Mouse (Mus musculus): ENCODE results near the gene Ndufa3. TPM values are rescaled to one million over a fixed set of nuclear protein-coding genes. Genes with fewer than 3 reads are reported as not detected.
"Not testable (repeated sequence)": the region's sequence is repeated elsewhere in the genome, so short reads cannot be mapped to it uniquely, and the experiment has no call there.

Gene Ndufa3
- 249 and 272 TPM in 2 replicates for polyA plus RNA-seq (2015; fragmentation: Nextera tagmentation; extraction: Ambion mirVana)

DNA sequence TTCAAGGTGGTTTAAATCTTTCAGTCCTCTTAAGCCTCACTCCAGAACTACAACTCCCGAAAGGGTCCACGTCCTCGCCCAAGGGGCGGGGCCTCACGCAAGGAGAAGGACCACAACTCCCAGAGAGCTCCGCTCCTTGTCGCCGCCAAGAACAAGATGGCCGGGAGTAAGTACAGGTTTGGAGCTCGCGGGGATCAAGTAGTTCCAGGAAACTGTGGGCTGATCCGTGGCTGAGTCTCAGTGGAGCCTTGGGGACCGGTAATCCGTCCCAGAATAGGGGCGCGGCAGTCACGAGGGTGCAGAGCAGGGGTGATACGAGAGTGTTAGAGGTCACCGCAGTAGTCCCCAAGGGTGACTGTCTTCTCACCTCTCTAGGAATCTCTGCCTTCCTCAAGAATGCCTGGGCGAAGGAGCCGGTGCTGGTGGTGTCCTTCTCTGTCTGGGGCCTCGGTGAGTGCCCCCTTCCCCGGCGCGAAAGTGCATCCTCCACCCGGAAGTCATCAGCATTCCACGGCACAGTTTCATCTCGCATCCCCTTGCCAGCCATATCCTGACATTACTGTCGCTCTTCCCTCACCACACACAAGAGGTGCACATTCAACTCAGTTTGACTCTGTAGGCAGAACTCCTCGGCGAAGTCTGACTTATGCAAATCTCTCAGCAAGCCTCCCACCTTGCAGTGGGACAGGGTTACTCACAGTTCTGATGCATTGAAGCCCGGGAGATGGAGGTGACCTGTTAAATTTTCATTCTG, at the start of gene Ndufa3:
Gene Ndufa3 (plus strand): TSS at position 132 of the 754 bp plus-strand sequence.
- ATAC-seq (ENCODE audit: low read depth) = peak; percentile 96
- peak within 1 kb of the TSS; percentile 76 for H3K4me2 ChIP-seq (ENCODE audit: low read depth, low read length)
- no peaks in the 10 kb centered on the region for H3K27me3 ChIP-seq (ENCODE audit: control insufficient read depth, insufficient read depth, low read depth, low read length)
- H3K4me1 ChIP-seq (ENCODE audit: control insufficient read depth, low read depth, low read length) = peaks cover 15% of the 10 kb centered on the region
- WGBS (ENCODE audit: insufficient replicate concordance) = under 1% methylated on average over 32 of the region's 32 CpGs
- peak within 1 kb of the TSS; percentile 85 for H3K4me3 ChIP-seq (ENCODE audit: low read depth, low read length)
- H3K9ac ChIP-seq (ENCODE audit: low read depth, low read length) = peak within 1 kb of the TSS; percentile 88
- peak within 1 kb of the TSS; percentile 74 for H3K27ac ChIP-seq (ENCODE audit: low read length)
- H3K9me3 ChIP-seq (replicated peaks; ENCODE audit: control insufficient read depth, low read length) = no peaks in the 10 kb centered on the region
- peaks cover 11% of the 10 kb centered on the region for H3K36me3 ChIP-seq (ENCODE audit: control insufficient read depth, insufficient read depth)

DNA sequence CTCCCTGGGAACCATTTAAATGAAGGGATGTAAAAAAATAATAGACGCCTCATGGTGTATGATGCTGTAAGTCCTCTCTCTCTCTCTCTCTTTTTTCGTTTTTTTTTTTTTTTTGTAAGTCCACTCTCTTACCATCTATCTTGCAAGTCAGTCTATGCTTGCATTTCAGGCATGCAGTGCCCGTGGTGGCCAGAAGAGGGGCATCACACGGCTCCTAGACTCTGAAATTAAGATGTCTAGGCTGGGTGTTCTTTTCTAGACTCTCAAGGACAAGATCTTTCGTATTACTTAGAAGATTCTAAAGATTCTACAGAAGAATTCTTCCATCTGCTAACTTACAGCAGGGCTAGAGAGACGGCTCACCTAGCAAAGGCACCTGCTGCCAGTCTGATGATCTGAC, 47.4 kb upstream of the Ndufa3 start:
- Histone ChIP-seq H3K9me3 (replicated peaks; ENCODE audit: control insufficient read depth, low read length) (no peaks in the 10 kb centered on the region), H3K36me3 (ENCODE audit: control insufficient read depth, insufficient read depth) (no peaks in the 10 kb centered on the region), H3K27me3 (ENCODE audit: control insufficient read depth, insufficient read depth, low read depth, low read length) (no peaks in the 10 kb centered on the region), H3K4me2 (ENCODE audit: low read depth, low read length) (no peak overlapping the region), H3K4me3 (ENCODE audit: low read depth, low read length) (no peak overlapping the region), H3K4me1 (ENCODE audit: control insufficient read depth, low read depth, low read length) (no peaks in the 10 kb centered on the region), H3K27ac (ENCODE audit: low read length) (no peak overlapping the region), H3K9ac (ENCODE audit: low read depth, low read length) (no peak overlapping the region)
- WGBS (ENCODE audit: insufficient replicate concordance) = 50% methylated on average over 6 of the region's 6 CpGs
- no peak for ATAC-seq (ENCODE audit: low read depth)

DNA sequence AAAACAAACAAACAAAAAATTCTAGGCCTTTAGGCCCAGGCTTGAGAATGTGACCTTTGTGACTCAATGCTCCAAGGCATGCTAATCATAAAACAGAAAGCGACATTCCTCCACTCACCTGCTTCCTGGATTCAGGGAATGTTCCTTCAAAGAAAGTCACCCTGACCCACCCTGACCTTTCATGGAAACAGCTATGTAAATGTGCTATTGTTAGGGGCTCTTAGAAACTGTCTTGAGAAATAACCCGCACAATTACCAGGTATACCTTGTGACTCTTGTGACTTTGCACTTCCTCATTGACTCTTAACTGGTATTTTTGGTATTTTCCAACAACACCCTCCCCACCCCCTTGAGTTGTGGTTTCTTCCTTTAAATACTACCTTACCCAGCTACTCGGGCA, 46.6 kb upstream of the Ndufa3 start:
- H3K27ac ChIP-seq (ENCODE audit: low read length); H3K27me3 ChIP-seq (ENCODE audit: control insufficient read depth, insufficient read depth, low read depth, low read length); H3K36me3 ChIP-seq (ENCODE audit: control insufficient read depth, insufficient read depth); H3K9me3 ChIP-seq (replicated peaks; ENCODE audit: control insufficient read depth, low read length); H3K4me1 ChIP-seq (ENCODE audit: control insufficient read depth, low read depth, low read length); H3K4me3 ChIP-seq (ENCODE audit: low read depth, low read length); H3K9ac ChIP-seq (ENCODE audit: low read depth, low read length); H3K4me2 ChIP-seq (ENCODE audit: low read depth, low read length); ATAC-seq (ENCODE audit: low read depth): not testable (repeated sequence)
- WGBS (ENCODE audit: insufficient replicate concordance) = 68% methylated on average over 3 of the region's 3 CpGs

DNA sequence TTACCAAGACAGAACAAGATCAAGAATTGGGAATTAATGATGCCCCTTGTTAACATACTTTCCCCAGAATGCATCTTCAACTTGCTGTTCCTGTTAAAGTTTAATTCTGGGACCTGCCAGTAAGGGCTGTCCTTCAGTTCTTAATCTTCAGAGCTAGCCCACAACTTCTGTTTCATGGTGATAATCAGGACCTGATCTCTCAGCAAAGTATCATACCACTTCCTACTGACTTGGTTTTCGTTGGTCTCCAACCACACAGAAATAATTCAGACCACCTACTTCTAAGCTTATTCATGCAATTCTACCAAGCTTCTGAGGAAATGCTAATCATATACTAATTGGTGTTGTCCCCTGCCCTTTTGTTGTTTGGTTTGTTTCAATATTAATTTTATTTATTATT, 45.3 kb upstream of the Ndufa3 start:
- no peak for ATAC-seq (ENCODE audit: low read depth)
- H3K9ac ChIP-seq (ENCODE audit: low read depth, low read length) = no peak overlapping the region
- H3K9me3 ChIP-seq (replicated peaks; ENCODE audit: control insufficient read depth, low read length) = no peaks in the 10 kb centered on the region
- 30% methylated on average over 1 of the region's 1 CpGs for WGBS (ENCODE audit: insufficient replicate concordance)
- no peaks in the 10 kb centered on the region for H3K36me3 ChIP-seq (ENCODE audit: control insufficient read depth, insufficient read depth)
- no peak overlapping the region for H3K27ac ChIP-seq (ENCODE audit: low read length)
- no peaks in the 10 kb centered on the region for H3K4me1 ChIP-seq (ENCODE audit: control insufficient read depth, low read depth, low read length)
- H3K27me3 ChIP-seq (ENCODE audit: control insufficient read depth, insufficient read depth, low read depth, low read length) = no peaks in the 10 kb centered on the region
- H3K4me3 ChIP-seq (ENCODE audit: low read depth, low read length) = no peak overlapping the region
- H3K4me2 ChIP-seq (ENCODE audit: low read depth, low read length) = no peak overlapping the region

DNA sequence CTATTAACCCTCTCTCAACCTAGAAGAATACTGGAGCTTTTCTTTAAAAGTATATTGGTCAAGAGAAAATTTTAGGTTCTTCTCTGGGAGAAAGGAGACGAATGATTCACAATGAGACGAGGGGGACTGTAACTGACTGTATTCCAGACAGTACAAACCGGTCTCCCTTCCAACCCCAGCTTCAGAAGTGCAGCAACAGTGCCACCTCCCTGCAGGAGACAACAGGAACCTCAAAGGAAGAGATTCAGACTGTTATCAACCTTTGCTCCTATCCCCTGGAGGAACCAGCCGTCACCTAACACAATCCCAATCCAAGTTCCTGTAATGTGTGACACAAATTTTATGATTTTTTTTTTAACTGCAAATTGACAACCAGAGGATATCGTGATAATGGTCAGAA, 43.0 kb upstream of the Ndufa3 start:
- Histone ChIP-seq H3K36me3 (ENCODE audit: control insufficient read depth, insufficient read depth) (no peaks in the 10 kb centered on the region), H3K4me3 (ENCODE audit: low read depth, low read length) (no peak overlapping the region), H3K27me3 (ENCODE audit: control insufficient read depth, insufficient read depth, low read depth, low read length) (no peaks in the 10 kb centered on the region), H3K9me3 (replicated peaks; ENCODE audit: control insufficient read depth, low read length) (no peaks in the 10 kb centered on the region), H3K9ac (ENCODE audit: low read depth, low read length) (no peak overlapping the region), H3K4me2 (ENCODE audit: low read depth, low read length) (no peak overlapping the region), H3K27ac (ENCODE audit: low read length) (no peak overlapping the region), H3K4me1 (ENCODE audit: control insufficient read depth, low read depth, low read length) (no peaks in the 10 kb centered on the region)
- 27% methylated on average over 5 of the region's 5 CpGs for WGBS (ENCODE audit: insufficient replicate concordance)
- no peak for ATAC-seq (ENCODE audit: low read depth)

DNA sequence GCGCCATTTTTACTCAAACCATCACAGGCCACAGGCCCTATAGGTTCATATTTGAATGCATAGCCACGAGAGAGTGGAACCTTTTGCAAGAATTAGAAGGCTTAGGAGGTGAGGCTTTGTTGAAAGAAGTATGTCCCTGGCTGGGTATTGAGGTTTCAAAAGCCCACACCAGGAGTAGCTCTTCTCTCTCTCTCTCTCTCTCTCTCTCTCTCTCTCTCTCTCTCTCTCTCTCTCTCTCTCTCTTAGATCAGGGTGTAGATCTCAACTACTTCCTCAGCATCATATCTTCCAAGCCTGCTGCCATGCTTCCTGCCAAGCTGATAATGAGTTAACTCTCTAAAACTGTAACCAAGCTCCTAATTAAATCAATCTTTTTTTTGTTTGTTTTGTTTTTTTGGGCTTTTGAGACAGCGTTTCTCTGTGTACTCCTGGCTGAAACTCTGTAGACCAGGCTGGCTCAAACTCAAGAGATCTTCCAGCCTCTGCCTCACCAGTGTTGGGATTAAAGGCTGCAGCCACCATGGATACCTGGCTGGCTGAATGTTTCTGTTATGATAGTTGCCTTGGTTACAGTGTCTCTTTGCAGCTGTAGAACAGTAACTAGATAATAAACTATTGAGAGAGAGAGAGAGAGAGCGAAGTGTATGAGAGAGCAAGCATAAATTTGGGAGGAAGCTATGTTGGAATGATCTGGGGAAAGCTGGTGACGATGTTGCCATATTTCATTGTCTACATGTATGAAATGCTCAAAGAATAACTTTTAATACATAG, 40.6 kb upstream of the Ndufa3 start:
- H3K9ac ChIP-seq (ENCODE audit: low read depth, low read length) = no peak overlapping the region
- H3K4me3 ChIP-seq (ENCODE audit: low read depth, low read length) = no peak overlapping the region

DNA sequence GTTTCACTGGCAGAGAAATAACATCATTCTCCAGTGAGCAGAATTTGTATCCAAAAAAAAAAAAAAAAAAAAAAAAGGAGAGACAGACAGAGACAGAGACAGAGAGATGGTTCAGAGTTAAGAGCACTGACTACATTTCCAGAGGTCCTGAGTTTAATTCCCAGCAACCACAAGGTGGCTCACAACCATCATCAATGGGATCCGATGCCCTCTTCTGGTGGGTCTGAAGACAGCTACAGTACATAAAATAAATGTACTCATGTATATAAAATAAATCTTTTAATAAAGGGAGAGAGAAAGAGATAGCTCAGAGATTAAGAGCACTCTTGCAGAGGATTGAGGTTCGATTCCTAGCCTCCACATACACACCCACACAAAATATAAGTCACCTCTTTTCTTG, 39.0 kb upstream of the Ndufa3 start:
- Histone ChIP-seq H3K9ac (ENCODE audit: low read depth, low read length) (no peak overlapping the region), H3K36me3 (ENCODE audit: control insufficient read depth, insufficient read depth) (no peaks in the 10 kb centered on the region), H3K27ac (ENCODE audit: low read length) (no peak overlapping the region), H3K4me3 (ENCODE audit: low read depth, low read length) (no peak overlapping the region), H3K4me2 (ENCODE audit: low read depth, low read length) (no peak overlapping the region), H3K4me1 (ENCODE audit: control insufficient read depth, low read depth, low read length) (no peaks in the 10 kb centered on the region), H3K9me3 (replicated peaks; ENCODE audit: control insufficient read depth, low read length) (no peaks in the 10 kb centered on the region), H3K27me3 (ENCODE audit: control insufficient read depth, insufficient read depth, low read depth, low read length) (no peaks in the 10 kb centered on the region)
- no peak for ATAC-seq (ENCODE audit: low read depth)
- WGBS (ENCODE audit: insufficient replicate concordance) = 57% methylated on average over 2 of the region's 2 CpGs

More for the DNA sequence above, 40.6 kb upstream of the Ndufa3 start:
- WGBS (ENCODE audit: insufficient replicate concordance) = 48% methylated on average over 5 of the region's 5 CpGs
- Histone ChIP-seq H3K4me1 (ENCODE audit: control insufficient read depth, low read depth, low read length) (no peaks in the 10 kb centered on the region), H3K27me3 (ENCODE audit: control insufficient read depth, insufficient read depth, low read depth, low read length) (no peaks in the 10 kb centered on the region), H3K36me3 (ENCODE audit: control insufficient read depth, insufficient read depth) (no peaks in the 10 kb centered on the region), H3K4me2 (ENCODE audit: low read depth, low read length) (no peak overlapping the region), H3K9me3 (replicated peaks; ENCODE audit: control insufficient read depth, low read length) (no peaks in the 10 kb centered on the region), H3K27ac (ENCODE audit: low read length) (no peak overlapping the region)
- no peak for ATAC-seq (ENCODE audit: low read depth)

DNA sequence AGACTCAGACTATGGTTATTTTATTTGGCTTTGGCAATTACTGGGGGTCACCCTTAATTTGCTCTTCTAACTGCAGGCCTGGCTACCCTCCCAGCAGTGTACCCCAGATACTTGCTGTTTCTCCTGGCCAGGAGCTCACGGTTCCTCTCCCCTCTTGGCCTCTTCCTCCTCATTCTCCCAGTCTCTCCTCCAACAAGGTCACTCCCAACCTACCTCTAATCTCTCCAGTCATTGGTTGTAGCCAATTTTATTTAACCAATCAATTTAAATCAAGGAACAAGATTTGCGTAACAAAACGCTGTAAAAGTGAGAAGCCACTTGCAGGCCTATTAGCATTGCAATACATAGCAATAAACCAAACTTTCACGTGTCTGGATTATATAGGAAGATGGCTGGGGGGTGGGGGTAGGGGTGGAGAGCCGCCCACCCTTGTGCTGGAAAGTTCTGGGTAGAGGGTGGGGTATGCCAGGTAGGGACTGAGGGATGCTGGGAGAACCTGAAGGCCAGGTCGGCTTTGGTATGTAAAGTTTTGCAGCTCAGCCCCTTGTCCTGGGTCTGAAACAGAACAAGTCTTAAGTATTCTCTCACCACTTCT, 38.1 kb upstream of the Ndufa3 start:
- Histone ChIP-seq H3K27me3 (ENCODE audit: control insufficient read depth, insufficient read depth, low read depth, low read length) (no peaks in the 10 kb centered on the region), H3K27ac (ENCODE audit: low read length) (no peak overlapping the region), H3K9ac (ENCODE audit: low read depth, low read length) (no peak overlapping the region), H3K4me2 (ENCODE audit: low read depth, low read length) (no peak overlapping the region), H3K9me3 (replicated peaks; ENCODE audit: control insufficient read depth, low read length) (no peaks in the 10 kb centered on the region), H3K4me3 (ENCODE audit: low read depth, low read length) (no peak overlapping the region), H3K36me3 (ENCODE audit: control insufficient read depth, insufficient read depth) (no peaks in the 10 kb centered on the region), H3K4me1 (ENCODE audit: control insufficient read depth, low read depth, low read length) (no peaks in the 10 kb centered on the region)
- ATAC-seq (ENCODE audit: low read depth) = no peak
- 48% methylated on average over 6 of the region's 6 CpGs for WGBS (ENCODE audit: insufficient replicate concordance)

DNA sequence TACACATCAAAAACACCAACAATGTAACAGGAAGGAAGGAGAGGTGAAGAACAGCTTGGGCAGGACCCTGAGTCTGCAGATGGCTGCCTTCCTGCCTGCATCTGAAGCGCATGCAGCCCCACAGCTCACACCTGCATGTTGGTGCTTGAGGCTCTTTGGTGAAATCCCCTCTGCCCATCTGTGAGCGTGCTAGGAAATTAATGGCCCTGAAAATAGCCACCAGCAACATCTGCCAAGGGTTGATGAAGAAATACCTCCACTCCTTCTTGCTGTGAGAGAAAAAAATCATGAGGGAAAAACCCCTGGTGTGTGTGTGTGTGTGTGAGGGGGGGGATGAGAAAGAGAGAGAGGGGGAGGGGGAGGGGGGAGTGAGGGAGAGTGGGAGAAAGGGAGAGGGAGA, 37.1 kb upstream of the Ndufa3 start:
- no peak for ATAC-seq (ENCODE audit: low read depth)
- Histone ChIP-seq H3K36me3 (ENCODE audit: control insufficient read depth, insufficient read depth) (no peaks in the 10 kb centered on the region), H3K4me1 (ENCODE audit: control insufficient read depth, low read depth, low read length) (no peaks in the 10 kb centered on the region), H3K9ac (ENCODE audit: low read depth, low read length) (no peak overlapping the region), H3K27me3 (ENCODE audit: control insufficient read depth, insufficient read depth, low read depth, low read length) (no peaks in the 10 kb centered on the region), H3K27ac (ENCODE audit: low read length) (no peak overlapping the region), H3K4me3 (ENCODE audit: low read depth, low read length) (no peak overlapping the region), H3K9me3 (replicated peaks; ENCODE audit: control insufficient read depth, low read length) (no peaks in the 10 kb centered on the region), H3K4me2 (ENCODE audit: low read depth, low read length) (no peak overlapping the region)
- WGBS (ENCODE audit: insufficient replicate concordance) = 38% methylated on average over 2 of the region's 2 CpGs
